Mouse (Mus musculus): ENCODE results near the gene Slc5a8. TPM values are rescaled to one million over a fixed set of nuclear protein-coding genes. Genes with fewer than 3 reads are reported as not detected.

The Slc5a8 gene
- total RNA-seq, 2 experiments from 2014 or later = not detected

DNA sequence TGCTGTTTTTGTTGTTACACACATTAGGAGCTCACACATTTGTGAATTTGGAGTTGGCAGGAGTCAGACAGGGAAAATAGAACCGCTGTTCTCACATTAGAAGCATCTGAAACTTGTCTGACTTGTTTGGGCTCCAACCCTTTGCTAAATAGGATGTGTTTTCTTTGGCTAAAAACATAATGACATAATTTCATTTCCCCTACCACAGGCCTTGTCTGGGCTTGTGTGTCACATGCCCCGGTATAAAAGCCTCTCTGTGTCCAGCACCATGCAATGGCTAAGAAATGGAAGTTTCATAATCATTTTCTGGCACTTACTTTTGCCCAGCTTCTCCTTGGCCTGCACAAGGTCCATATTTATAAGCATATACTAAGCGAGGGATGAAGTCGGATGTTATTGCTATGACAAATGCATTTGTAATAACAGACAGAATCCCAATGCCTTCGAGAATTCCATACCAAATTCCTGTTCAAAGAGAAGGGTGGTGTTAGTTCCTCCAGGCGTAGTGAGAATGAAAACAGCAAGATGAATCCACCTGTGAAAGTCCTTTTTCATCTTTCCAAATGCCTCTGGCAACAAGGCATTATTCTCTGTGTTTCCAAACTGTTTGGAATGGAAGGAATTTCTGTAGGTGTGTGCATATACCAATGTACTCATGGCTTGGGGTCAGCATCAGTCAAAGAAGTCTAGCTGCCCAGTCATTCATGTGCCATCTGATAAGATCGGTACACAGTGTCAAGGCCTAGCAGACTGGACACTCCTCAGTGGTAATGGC lies 85.3 kb downstream of the Slc5a8 start:
- intact Hi-C loops (cut with DNase I) = no loop called here
- DNase-seq (ENCODE audit: low spot score) = no peak

DNA sequence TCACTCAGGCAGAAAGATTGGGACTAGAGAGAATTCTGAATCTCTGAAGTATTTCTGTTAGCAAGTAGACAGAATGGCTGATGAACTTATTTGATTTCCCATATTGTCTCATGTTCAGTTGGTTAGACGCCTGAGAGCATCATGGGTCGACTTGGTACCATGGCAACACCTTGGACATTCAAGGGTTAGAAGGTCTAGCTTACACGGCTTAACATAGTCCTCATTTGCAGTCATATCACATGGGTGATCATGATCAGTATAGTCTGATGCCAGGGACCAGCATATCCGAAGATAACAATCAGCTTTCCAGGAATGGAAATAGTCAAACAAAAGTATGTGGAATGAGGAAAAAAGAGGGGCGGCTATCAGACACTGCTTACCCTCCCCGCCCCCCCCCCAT lies 93.1 kb downstream of the Slc5a8 start:
- no peak for DNase-seq (ENCODE audit: low spot score)
- intact Hi-C loops (cut with DNase I) = no loop called here

Other genes starting within 250 kb of the Slc5a8 start
- gene Spic, start 201.0 kb upstream of the Slc5a8 start, total RNA-seq (2021) = under 1 TPM in 1 of 2 experiments, not detected in 1; 0.29 TPM
- gene Arl1, start 155.1 kb upstream of the Slc5a8 start, total RNA-seq (2021) = 10 to 100 TPM; 83.2 to 86.4 TPM
- 10 to 100 TPM; 11.0 to 11.6 TPM for gene Utp20, start 59.2 kb upstream of the Slc5a8 start, total RNA-seq (2021)